In genomic region chr13:63445419-63445818, GRCm38 (mm10) we compare ENCODE assay signal across 16 mouse cellular contexts.
"Had no signal": no experiment of that assay in that cellular context is flagged by ENCODE, and none has a peak within 500 bp of the region (broad histone marks: within the 10 kb centered on the region; RNA-seq: fewer than 3 reads in every experiment).

No protein-coding gene starts in this region.

- DNase-seq: kidney, adult 8-10 months; kidney, postnatal 14 days; kidney, postnatal 4 days; liver, embryonic 13.5 days; lung, adult 2 months; lung, postnatal 14 days; lung, postnatal 4 days; midbrain, embryonic 14.5 days; right cerebral cortex, adult 18-20 months; right cerebral cortex, postnatal 14 days; right cerebral cortex, postnatal 4 days; thymus, postnatal 25 days had no signal

- H3K36me3 ChIP-seq: liver, embryonic 13.5 days; neural tube, embryonic 12.5 days; neural tube, embryonic 15.5 days; stomach, embryonic 15.5 days had no signal

- H3K4me1 ChIP-seq: liver, embryonic 13.5 days; neural tube, embryonic 12.5 days; neural tube, embryonic 15.5 days; stomach, embryonic 15.5 days had no signal

- H3K27ac ChIP-seq: liver, embryonic 13.5 days; neural tube, embryonic 12.5 days; neural tube, embryonic 15.5 days; stomach, embryonic 15.5 days had no signal

- H3K4me2 ChIP-seq: liver, embryonic 13.5 days; midbrain, embryonic 11.5 days; neural tube, embryonic 12.5 days; neural tube, embryonic 15.5 days; stomach, embryonic 15.5 days had no signal

- H3K4me3 ChIP-seq: liver, embryonic 13.5 days; neural tube, embryonic 12.5 days; neural tube, embryonic 15.5 days; stomach, embryonic 15.5 days had no signal

- H3K9ac ChIP-seq: liver, embryonic 13.5 days; neural tube, embryonic 12.5 days; neural tube, embryonic 15.5 days; stomach, embryonic 15.5 days had no signal

- H3K9me3 ChIP-seq: liver, embryonic 13.5 days; neural tube, embryonic 12.5 days; neural tube, embryonic 15.5 days; stomach, embryonic 15.5 days had no signal

- H3K27me3 ChIP-seq: liver, embryonic 13.5 days; neural tube, embryonic 12.5 days; neural tube, embryonic 15.5 days; stomach, embryonic 15.5 days had no signal
